Mouse (Mus musculus) left cerebral cortex, adult 18-20 months (tissue): ENCODE results near the gene Krt26. TPM values are rescaled to one million over a fixed set of nuclear protein-coding genes. Genes with fewer than 3 reads are reported as not detected.

Experiments
- DNase-seq, 2 experiments: peaks; one replicate each; pipeline ENCODE4 v3.0.0; 2021 to 2022; ENCODE audit warnings: low spot score in 2 of 2, mixed read lengths in 1 of 2
- total RNA-seq, 2 experiments: library from RNA; stranded (reverse); gene quantifications; 2 replicates each; pipeline ENCODE4 v1.2.3; 2021

The Krt26 gene
- total RNA-seq, 2 experiments from 2014 or later, result not detected

GRCm38 (mm10) chr11:99284833-99285312 is 52.9 kb downstream of the Krt26 start, which contains the start of gene Krt24:
Krt24 (minus strand) TSS chr11:99285262.
- DNase-seq, result no peak

- no peak for DNase-seq
These were observed 53.8 kb downstream of the Krt26 start for GRCm38 (mm10) chr11:99284011-99284410.

DNA sequence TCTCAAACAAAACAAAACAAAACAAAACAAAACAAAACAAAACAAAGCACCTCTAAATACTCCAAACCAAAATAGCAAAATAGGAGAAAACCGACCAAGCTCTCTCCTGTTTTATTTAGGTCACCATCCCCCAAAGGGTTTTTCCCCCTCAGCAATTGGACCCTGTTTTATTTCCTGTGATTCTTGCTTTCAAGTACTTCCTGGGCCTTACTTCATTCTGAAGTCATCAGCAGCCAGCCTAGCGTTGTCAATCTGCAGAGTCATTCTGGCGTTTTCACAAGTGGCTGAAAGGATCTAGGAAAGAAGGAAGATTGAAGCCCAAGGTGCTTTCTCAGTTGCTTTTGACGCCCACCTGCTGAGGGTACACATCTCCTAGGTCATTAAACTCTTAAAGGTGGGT is 54.4 kb downstream of the Krt26 start:
- DNase-seq, result no peak

DNA sequence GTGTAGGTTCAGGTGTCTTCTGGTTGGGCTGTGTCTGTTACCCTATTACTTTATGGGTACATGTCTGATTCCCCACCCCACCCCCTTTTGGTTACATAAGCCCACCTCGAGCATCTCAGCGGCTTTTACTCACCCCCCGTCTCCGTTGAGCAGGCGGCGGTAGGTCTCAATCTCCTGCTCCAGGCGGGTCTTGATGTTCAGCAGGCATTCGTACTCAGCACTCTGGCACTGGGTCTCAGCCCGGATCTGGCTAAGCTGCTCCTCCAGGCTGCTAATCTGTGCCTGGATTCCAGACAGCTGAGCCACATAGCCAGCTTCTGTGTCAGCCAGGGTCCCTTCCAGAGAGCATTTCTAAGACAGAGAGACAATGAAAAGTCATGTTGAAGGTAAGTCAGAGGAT is 56.6 kb downstream of the Krt26 start:
- DNase-seq, result no peak

DNA sequence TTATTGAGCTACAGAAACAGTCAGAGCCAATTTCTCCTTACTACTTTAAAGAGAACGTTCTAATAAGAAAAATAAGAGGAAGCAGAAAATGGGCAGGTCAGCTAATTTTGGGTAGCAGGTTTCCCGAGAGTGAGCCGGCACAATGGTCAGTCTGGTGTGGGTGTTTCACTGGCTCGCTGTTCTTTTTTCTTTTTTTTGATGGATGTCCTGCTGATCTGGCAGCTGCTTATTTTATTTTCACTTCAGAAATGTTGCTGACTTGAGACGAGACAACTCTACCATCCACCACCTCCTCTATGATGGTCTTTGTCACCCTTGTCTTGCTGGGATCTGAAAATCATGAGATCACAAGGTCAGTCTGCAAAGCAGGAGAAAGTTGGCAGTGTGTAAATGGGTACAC is 57.8 kb downstream of the Krt26 start:
- DNase-seq, result no peak

Other genes starting within 250 kb of the Krt26 start
- gene Tns4, start 248.7 kb downstream of the Krt26 start, total RNA-seq, result under 1 TPM; 0.14 to 0.16 TPM
- under 1 TPM in 1 of 2 experiments, not detected in 1; 0.49 TPM for gene Ccr7, start 182.9 kb downstream of the Krt26 start, total RNA-seq
- 10 to 100 TPM; 53.4 to 53.7 TPM for gene Smarce1, start 106.9 kb downstream of the Krt26 start, total RNA-seq
- gene Krt222, start 93.9 kb downstream of the Krt26 start, total RNA-seq, result 10 to 100 TPM; 28.3 to 32.0 TPM
- gene Krt24, start 52.7 kb downstream of the Krt26 start, total RNA-seq, result not detected
- gene Krt25, start 15.0 kb downstream of the Krt26 start, total RNA-seq, result not detected
- gene Krt27, start 13.1 kb upstream of the Krt26 start, total RNA-seq, result not detected
- not detected for gene Krt28, start 36.9 kb upstream of the Krt26 start, total RNA-seq
- gene Krt10, start 51.4 kb upstream of the Krt26 start, total RNA-seq, result 10 to 100 TPM; 11.0 to 12.5 TPM
- gene Krt12, start 84.3 kb upstream of the Krt26 start, total RNA-seq, result 10 to 100 TPM; 10.8 to 12.0 TPM
- not detected for gene Krt20, start 100.2 kb upstream of the Krt26 start, total RNA-seq
- not detected for gene Krt23, start 155.2 kb upstream of the Krt26 start, total RNA-seq
- not detected for gene Krt39, start 183.4 kb upstream of the Krt26 start, total RNA-seq
- not detected for gene Krt40, start 205.2 kb upstream of the Krt26 start, total RNA-seq
- gene Krtap3-3, start 212.9 kb upstream of the Krt26 start, total RNA-seq, result not detected
- not detected for gene Krtap3-2, start 218.9 kb upstream of the Krt26 start, total RNA-seq
- gene Gm11939, start 221.5 kb upstream of the Krt26 start, total RNA-seq, result not detected
- gene Krtap3-1, start 228.7 kb upstream of the Krt26 start, total RNA-seq, result not detected
- not detected for gene Krtap1-5, start 243.1 kb upstream of the Krt26 start, total RNA-seq
- gene Krtap1-4, start 245.7 kb upstream of the Krt26 start, total RNA-seq, result not detected